Mouse (Mus musculus): Measurements from ENCODE around the gene Zfr2. TPM values are rescaled to one million over a fixed set of nuclear protein-coding genes. Genes with fewer than 3 reads are reported as not detected.

The Zfr2 gene
- total and polyA plus RNA-seq, 3 experiments = 1.9 to 7.1 (median 2.6) TPM

DNA sequence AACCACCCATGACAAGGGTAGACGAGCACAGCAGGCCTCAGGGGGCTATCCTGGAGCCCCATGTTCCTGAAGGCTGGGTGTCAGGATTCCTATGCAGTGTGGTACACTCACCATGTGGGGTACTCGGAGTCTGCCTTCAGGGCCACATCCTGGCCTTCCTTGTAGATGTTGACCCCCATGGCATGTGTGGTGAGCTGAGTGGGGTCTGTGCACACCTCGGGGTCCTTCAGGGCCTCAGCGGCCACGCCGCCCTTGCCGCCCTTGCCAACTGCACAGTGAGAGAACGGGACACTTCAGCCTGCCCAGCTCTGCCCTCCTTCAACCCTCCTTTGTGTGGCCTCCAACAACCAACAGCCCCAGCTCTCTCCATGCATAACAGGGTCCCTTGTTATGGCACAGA, 32.6 kb downstream of the Zfr2 start:
- Histone ChIP-seq H3K4me1 (ENCODE audit: insufficient read depth, low read depth, low read length) (peaks cover 55% of the 10 kb centered on the region), H3K9me3 (replicated peaks) (peaks cover 4% of the 10 kb centered on the region), H3K27me3 (ENCODE audit: insufficient read depth, low read length) (no peaks in the 10 kb centered on the region; the same call in 1 of the 2 replicates), H3K36me3 (replicated peaks) (peaks cover 69% of the 10 kb centered on the region), H3K4me3 (ENCODE audit: low read depth, low read length) (peak overlapping the region; percentile 72)
- TF ChIP-seq POLR2AphosphoS5 (IDR thresholded peaks at IDR 0.05; ENCODE audit: insufficient replicate concordance, low read depth, low read length) (no peak), CTCF (IDR thresholded peaks at IDR 0.05; ENCODE audit: low read depth, low read length) (no peak), TAL1 (conservative IDR thresholded peaks at IDR 0.05; ENCODE audit: low read depth, low read length) (no peak), GATA1 (IDR thresholded peaks at IDR 0.05; ENCODE audit: borderline replicate concordance, low read length) (no peak), GATA2 (IDR thresholded peaks at IDR 0.05; ENCODE audit: borderline replicate concordance, low read depth, low read length) (no peak)
- ATAC-seq (ENCODE audit: extremely low read depth, insufficient number of reproducible peaks, low FRiP score, poor library complexity, severe bottlenecking) (no peak), DNase-seq (ENCODE audit: low spot score) (no peak)

DNA sequence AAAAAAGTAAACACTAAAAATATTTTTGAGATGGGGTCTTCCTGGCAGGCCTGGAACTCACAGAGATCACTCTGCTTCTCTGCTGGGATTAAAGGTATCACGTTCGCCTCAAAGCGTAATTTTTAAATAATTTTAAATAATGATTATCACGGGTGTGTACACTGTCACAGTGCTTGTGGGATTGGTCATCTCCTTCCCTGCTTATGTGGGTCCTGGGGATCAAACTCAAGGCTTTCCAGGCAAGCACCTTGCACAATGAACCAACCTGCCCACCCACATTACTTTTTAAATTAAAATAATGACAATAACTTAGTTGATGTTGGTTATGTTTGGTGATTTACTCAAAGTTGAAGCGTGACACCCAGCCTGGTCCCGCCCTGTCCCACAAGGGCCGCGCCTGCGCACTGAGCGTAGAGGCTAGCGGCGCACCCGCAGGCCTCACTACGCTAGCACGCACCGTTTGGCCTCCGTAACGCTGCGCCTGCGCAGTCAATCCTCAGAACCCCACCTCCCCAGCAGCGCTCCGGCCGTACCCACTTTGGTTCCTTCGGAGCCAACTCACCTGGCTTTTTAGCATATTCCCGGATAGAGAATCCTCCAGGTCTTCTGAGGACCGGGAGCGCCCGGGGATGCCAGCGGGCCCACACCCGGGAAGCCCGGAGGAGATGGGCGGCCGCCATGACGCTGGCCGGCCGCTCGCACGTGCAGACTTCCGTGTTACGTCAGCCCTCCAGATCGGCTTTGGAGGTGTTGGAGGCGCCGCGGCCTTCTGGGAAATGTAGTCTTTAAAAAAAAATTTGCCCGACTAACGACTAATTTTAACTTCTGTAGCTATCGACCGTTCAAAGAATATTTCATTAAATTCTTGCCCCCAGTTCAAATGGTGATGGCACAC, 33.5 kb downstream of the Zfr2 start, which contains the start of the genes Mrpl54 and Apba3:
Mrpl54 (minus strand) TSS at position 724 of the 895 bp plus-strand sequence.
Apba3 (plus strand) TSS at position 750 of the 895 bp plus-strand sequence.
- Histone ChIP-seq H3K9me3 (replicated peaks) (no peaks in the 10 kb centered on the region), H3K27me3 (ENCODE audit: insufficient read depth, low read length) (no peaks in the 10 kb centered on the region), H3K36me3 (replicated peaks) (peaks cover 69% of the 10 kb centered on the region), H3K4me1 (ENCODE audit: insufficient read depth, low read depth, low read length) (peaks cover 55% of the 10 kb centered on the region), H3K4me3 (ENCODE audit: low read depth, low read length) (peak within 1 kb of the TSS; percentile 87)
- peak; percentile 80 for ATAC-seq (ENCODE audit: extremely low read depth, insufficient number of reproducible peaks, low FRiP score, poor library complexity, severe bottlenecking)
- TF ChIP-seq CTCF (IDR thresholded peaks at IDR 0.05; ENCODE audit: low read depth, low read length) (no peak), TAL1 (conservative IDR thresholded peaks at IDR 0.05; ENCODE audit: low read depth, low read length) (no peak), GATA2 (IDR thresholded peaks at IDR 0.05; ENCODE audit: borderline replicate concordance, low read depth, low read length) (no peak), POLR2AphosphoS5 (IDR thresholded peaks at IDR 0.05; ENCODE audit: insufficient replicate concordance, low read depth, low read length) (no peak), GATA1 (IDR thresholded peaks at IDR 0.05; ENCODE audit: borderline replicate concordance, low read length) (no peak)
- peak; percentile 96 for DNase-seq (ENCODE audit: low spot score)

DNA sequence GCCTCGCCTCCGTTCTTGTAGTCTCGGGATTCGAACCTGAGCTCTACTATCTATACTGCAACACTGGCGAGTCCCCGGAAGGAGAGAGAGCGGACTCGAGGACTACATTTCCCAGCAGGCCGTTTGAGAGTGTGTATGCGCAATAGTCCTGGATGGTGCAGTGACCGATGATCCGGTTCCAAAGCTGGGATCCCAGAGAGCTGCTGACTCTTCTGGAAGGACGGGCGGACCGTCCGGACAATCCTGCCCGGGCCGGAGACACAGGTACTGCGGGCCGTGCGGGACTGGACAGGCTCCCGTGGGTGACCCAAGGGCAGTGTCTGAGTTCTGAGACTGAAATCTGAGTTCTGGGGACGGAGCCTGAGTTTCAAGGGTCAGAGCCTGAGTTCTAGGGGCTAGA, 35.1 kb downstream of the Zfr2 start:
- H3K9me3 ChIP-seq (replicated peaks) = no peaks in the 10 kb centered on the region
- H3K4me1 ChIP-seq (ENCODE audit: insufficient read depth, low read depth, low read length) = peaks cover 58% of the 10 kb centered on the region
- peak; percentile 52; the same call in 1 of the 2 replicates for ATAC-seq (ENCODE audit: extremely low read depth, insufficient number of reproducible peaks, low FRiP score, poor library complexity, severe bottlenecking)
- peaks cover 69% of the 10 kb centered on the region for H3K36me3 ChIP-seq (replicated peaks)
- DNase-seq (ENCODE audit: low spot score) = peak; percentile 84
- peak overlapping the region; percentile 87 for H3K4me3 ChIP-seq (ENCODE audit: low read depth, low read length)
- H3K27me3 ChIP-seq (ENCODE audit: insufficient read depth, low read length) = no peaks in the 10 kb centered on the region
- no peak for TF ChIP-seq CTCF (IDR thresholded peaks at IDR 0.05; ENCODE audit: low read depth, low read length)
- TF ChIP-seq POLR2AphosphoS5 (IDR thresholded peaks at IDR 0.05; ENCODE audit: insufficient replicate concordance, low read depth, low read length) = no peak

DNA sequence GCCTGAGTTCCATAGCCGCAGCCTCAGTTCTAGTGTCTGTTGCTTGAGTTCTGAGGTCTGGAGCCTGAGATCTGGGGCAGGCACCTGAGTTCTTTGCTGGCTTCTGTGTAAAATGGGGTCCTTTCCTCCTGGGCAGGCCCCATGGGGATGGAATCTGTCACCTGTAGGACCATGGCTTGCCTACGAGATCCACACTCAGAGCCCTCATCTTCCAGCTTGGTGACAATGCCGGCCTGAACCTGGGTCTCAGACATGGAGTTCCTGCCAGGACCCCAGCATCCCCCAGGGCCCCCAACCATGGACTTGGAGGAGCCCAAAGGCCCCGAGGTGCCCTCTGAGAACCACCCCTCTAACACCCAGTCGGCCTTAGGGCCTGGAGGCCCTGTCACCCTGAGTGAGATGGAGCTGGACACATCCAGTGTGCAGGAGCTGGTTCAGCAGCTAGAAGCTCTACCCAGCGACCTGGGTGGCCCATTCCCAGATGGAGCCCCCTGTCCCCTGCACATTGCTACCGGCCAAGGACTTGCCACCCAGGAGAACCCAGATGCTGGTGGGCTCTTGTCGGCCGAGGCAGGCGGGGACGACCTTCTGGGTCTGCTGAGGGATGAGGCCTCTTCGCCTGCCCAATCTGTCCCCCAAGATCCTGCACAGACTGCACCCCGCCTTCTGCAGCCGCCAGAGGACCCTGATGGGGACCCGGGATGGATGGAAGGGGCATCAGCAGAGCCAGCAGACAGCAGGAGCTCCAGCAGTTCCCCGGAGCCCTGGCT, 35.9 kb downstream of the Zfr2 start:
- TF ChIP-seq TAL1 (conservative IDR thresholded peaks at IDR 0.05; ENCODE audit: low read depth, low read length) (no peak), GATA1 (IDR thresholded peaks at IDR 0.05; ENCODE audit: borderline replicate concordance, low read length) (no peak), POLR2AphosphoS5 (IDR thresholded peaks at IDR 0.05; ENCODE audit: insufficient replicate concordance, low read depth, low read length) (no peak), CTCF (IDR thresholded peaks at IDR 0.05; ENCODE audit: low read depth, low read length) (no peak), GATA2 (IDR thresholded peaks at IDR 0.05; ENCODE audit: borderline replicate concordance, low read depth, low read length) (no peak)
- H3K9me3 ChIP-seq (replicated peaks) = no peaks in the 10 kb centered on the region
- no peaks in the 10 kb centered on the region for H3K27me3 ChIP-seq (ENCODE audit: insufficient read depth, low read length)
- DNase-seq (ENCODE audit: low spot score) (no peak), ATAC-seq (ENCODE audit: extremely low read depth, insufficient number of reproducible peaks, low FRiP score, poor library complexity, severe bottlenecking) (no peak)
- peak overlapping the region; percentile 87 for H3K4me3 ChIP-seq (ENCODE audit: low read depth, low read length)
- H3K4me1 ChIP-seq (ENCODE audit: insufficient read depth, low read depth, low read length) = peaks cover 51% of the 10 kb centered on the region
- H3K36me3 ChIP-seq (replicated peaks) = peaks cover 69% of the 10 kb centered on the region

DNA sequence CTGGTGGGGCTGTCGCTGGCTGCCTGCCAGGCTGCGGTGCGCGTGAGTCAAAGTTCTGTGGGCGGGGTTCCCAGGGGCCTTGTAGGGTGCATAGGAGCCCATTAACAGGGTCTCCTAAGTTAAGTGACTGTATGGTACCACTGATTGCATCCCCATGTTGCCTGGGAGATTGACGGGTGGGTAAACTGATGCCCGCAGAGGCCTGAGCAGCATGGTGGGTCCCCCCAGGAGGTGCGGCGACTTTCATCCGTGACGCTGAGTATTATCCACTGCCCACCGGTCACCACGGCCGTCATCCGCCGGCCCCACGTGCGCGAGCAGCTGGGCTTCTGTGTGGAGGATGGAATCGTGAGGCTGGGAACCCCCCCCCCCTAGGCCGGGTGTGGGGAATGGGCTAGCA, 39.4 kb downstream of the Zfr2 start:
- Histone ChIP-seq H3K9me3 (replicated peaks) (0 out of 2 replicates have a peak, but pooled peaks cover 2% of the 10 kb centered on the region), H3K4me1 (ENCODE audit: insufficient read depth, low read depth, low read length) (peaks cover 30% of the 10 kb centered on the region), H3K4me3 (ENCODE audit: low read depth, low read length) (no peak overlapping the region; the same call in 1 of the 2 replicates), H3K27me3 (ENCODE audit: insufficient read depth, low read length) (peaks cover 4% of the 10 kb centered on the region; the same call in 1 of the 2 replicates), H3K36me3 (replicated peaks) (peaks cover 56% of the 10 kb centered on the region)
- TF ChIP-seq GATA1 (IDR thresholded peaks at IDR 0.05; ENCODE audit: borderline replicate concordance, low read length) (no peak), GATA2 (IDR thresholded peaks at IDR 0.05; ENCODE audit: borderline replicate concordance, low read depth, low read length) (no peak), CTCF (IDR thresholded peaks at IDR 0.05; ENCODE audit: low read depth, low read length) (no peak), POLR2AphosphoS5 (IDR thresholded peaks at IDR 0.05; ENCODE audit: insufficient replicate concordance, low read depth, low read length) (no peak), TAL1 (conservative IDR thresholded peaks at IDR 0.05; ENCODE audit: low read depth, low read length) (no peak)
- no peak for ATAC-seq (ENCODE audit: extremely low read depth, insufficient number of reproducible peaks, low FRiP score, poor library complexity, severe bottlenecking)
- no peak for DNase-seq (ENCODE audit: low spot score)

DNA sequence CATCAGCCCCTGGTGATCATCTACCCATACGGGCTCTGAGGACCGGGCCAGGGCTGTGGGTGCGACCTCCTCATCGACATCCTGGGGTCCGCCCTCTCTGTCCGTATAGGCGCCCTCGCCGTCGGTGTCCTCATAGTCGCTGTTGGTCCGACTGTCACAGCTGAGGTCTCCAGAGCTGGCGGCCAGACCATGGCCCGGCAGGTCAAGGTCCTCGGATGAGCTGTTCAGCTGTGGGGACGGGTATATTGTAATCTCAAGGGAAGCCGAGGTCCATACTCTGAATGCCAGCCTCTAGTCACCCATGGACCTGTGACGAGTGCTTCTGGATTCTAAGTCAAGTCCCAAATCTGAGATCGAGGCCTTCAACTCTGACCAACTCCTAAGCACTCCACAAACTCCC, 40.9 kb downstream of the Zfr2 start:
- H3K4me3 ChIP-seq (ENCODE audit: low read depth, low read length) = no peak overlapping the region
- peaks cover 9% of the 10 kb centered on the region; the same call in 1 of the 2 replicates for H3K27me3 ChIP-seq (ENCODE audit: insufficient read depth, low read length)
- peaks cover 19% of the 10 kb centered on the region for H3K4me1 ChIP-seq (ENCODE audit: insufficient read depth, low read depth, low read length)
- DNase-seq (ENCODE audit: low spot score) (no peak), ATAC-seq (ENCODE audit: extremely low read depth, insufficient number of reproducible peaks, low FRiP score, poor library complexity, severe bottlenecking) (no peak)
- H3K9me3 ChIP-seq (replicated peaks) = 0 out of 2 replicates have a peak, but pooled peaks cover 2% of the 10 kb centered on the region
- no peak for TF ChIP-seq CTCF (IDR thresholded peaks at IDR 0.05; ENCODE audit: low read depth, low read length)
- TF ChIP-seq GATA2 (IDR thresholded peaks at IDR 0.05; ENCODE audit: borderline replicate concordance, low read depth, low read length) = no peak
- no peak for TF ChIP-seq GATA1 (IDR thresholded peaks at IDR 0.05; ENCODE audit: borderline replicate concordance, low read length)
- no peak for TF ChIP-seq POLR2AphosphoS5 (IDR thresholded peaks at IDR 0.05; ENCODE audit: insufficient replicate concordance, low read depth, low read length)
- no peak for TF ChIP-seq TAL1 (conservative IDR thresholded peaks at IDR 0.05; ENCODE audit: low read depth, low read length)
- peaks cover 54% of the 10 kb centered on the region for H3K36me3 ChIP-seq (replicated peaks)
